Mouse (Mus musculus) E14TG2a.4 (cell line): Measurements from ENCODE around the gene Rabep2.

Experiments used
- H3K27me3 ChIP-seq: 2 replicates; pipeline ENCODE4 v1.6.1; 2014; ENCODE audit warnings: low read length, control low read depth; ENCODE audit not compliant: insufficient read depth
- H3K36me3 ChIP-seq: 2 replicates; pipeline ENCODE4 v1.6.1; 2014; ENCODE audit warnings: low read length, control low read depth; ENCODE audit not compliant: insufficient read depth
- H3K4me1 ChIP-seq: replicated peaks from 2 replicates; pipeline ENCODE4 v1.6.1; 2014; ENCODE audit warnings: low read depth, low read length, control low read depth
- H3K4me3 ChIP-seq: replicated peaks from 2 replicates; pipeline ENCODE4 v1.5.1; 2014; ENCODE audit warnings: mild to moderate bottlenecking, low read length
- H3K9me3 ChIP-seq: 2 replicates; pipeline ENCODE4 v1.6.1; 2014; ENCODE audit warnings: low read length, control low read depth
- CTCF ChIP-seq: conservative IDR thresholded peaks from 2 replicates; pipeline ENCODE4 v1.5.1; 2014; ENCODE audit warnings: low read length
- NANOG ChIP-seq: IDR thresholded peaks from 2 replicates; pipeline ENCODE4 v1.6.1; 2014; ENCODE audit warnings: borderline replicate concordance, low read length, mixed read lengths
- POU5F1 ChIP-seq: IDR thresholded peaks from 2 replicates; pipeline ENCODE4 v1.6.1; 2014; ENCODE audit warnings: low read length, borderline replicate concordance

Rabep2 gene

DNA sequence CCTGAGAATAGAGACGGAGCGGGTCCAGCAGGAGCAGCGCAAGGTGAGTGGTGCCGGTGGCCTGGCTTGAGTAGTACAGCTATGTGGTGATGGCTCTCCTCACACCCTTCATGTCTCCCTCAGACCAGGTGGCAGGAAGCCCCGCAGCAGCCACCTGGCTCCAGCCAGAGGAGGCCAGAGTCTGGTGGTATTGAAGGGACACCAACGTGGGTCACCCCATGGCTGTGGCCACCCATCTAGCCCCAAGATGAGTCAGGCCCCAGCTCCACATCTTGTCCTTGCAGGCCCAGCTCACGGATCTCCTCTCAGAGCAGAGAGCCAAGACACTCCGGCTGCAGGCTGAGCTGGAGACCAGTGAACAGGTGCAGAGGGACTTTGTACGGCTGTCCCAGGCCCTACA lies 16.0 kb downstream of the Rabep2 start:
- H3K4me1 ChIP-seq, result peaks cover 36% of the 10 kb centered on the region
- no peaks in the 10 kb centered on the region for H3K9me3 ChIP-seq
- H3K27me3 ChIP-seq, result no peaks in the 10 kb centered on the region
- H3K36me3 ChIP-seq, result peaks cover 64% of the 10 kb centered on the region
- no peak overlapping the region for H3K4me3 ChIP-seq
- no peak for TF ChIP-seq NANOG
- no peak for TF ChIP-seq POU5F1
- TF ChIP-seq CTCF, result no peak

DNA sequence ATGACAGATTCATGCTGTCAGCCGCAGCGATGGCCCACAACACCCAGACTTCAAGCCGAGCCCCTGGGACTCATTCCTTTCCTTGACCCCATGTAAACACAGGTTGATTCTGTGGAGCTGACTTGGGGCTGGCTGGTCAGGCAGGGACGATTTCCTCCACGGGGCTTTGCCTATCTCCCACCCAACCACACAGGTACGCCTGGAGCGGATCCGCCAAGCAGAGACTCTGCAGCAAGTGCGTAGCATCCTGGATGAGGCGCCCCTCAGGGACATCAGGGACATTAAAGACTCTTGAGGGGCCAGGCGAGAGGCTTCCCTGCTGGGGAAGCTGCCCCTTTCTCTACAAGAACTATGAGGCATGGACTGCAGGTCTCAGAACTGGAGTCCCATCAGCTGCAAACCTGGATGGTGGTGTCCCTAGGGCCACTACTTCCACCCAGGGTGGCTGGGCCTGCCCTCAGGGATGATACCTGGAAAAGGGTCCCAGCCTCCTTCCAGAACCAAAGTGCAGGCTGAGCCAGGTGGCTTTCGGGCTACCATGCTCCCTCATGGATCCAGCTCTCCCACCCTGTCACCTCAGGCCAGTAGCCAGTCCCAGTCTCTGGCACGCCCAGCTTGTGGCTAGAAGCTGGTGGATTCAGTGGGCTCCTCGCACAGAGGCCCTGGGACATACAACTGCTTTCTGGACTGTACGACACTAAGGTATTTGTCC lies 16.7 kb downstream of the Rabep2 start:
- no peak overlapping the region for H3K4me3 ChIP-seq

DNA sequence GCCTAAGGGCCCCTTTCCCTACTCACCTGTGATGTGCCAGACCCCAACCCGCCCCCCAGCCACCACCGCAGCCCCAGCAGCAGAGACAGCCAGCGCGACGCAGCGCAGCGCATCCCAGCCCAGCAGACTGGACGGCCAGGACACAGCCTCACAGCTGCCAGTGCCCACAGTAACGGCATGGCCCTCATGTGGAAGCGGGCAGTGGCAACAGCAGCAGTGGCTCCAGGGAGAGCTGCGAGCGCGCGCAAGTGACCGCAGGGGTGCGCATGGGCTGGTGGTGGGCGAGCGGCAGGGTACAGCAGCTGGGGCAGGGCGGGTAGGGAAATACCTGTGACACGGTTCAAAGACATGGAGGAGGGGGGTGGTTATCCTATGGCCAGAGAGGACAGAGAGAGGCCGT lies 17.7 kb downstream of the Rabep2 start:
- Histone ChIP-seq H3K4me1 (peaks cover 38% of the 10 kb centered on the region), H3K36me3 (peaks cover 52% of the 10 kb centered on the region), H3K9me3 (no peaks in the 10 kb centered on the region), H3K27me3 (no peaks in the 10 kb centered on the region), H3K4me3 (peak overlapping the region; percentile 67)
- TF ChIP-seq NANOG (no peak), POU5F1 (no peak), CTCF (no peak)

More for the DNA sequence above, 16.7 kb downstream of the Rabep2 start:
- Histone ChIP-seq H3K4me1 (peaks cover 37% of the 10 kb centered on the region), H3K9me3 (no peaks in the 10 kb centered on the region), H3K36me3 (peaks cover 58% of the 10 kb centered on the region), H3K27me3 (no peaks in the 10 kb centered on the region)
- TF ChIP-seq POU5F1, result no peak
- no peak for TF ChIP-seq CTCF
- no peak for TF ChIP-seq NANOG

DNA sequence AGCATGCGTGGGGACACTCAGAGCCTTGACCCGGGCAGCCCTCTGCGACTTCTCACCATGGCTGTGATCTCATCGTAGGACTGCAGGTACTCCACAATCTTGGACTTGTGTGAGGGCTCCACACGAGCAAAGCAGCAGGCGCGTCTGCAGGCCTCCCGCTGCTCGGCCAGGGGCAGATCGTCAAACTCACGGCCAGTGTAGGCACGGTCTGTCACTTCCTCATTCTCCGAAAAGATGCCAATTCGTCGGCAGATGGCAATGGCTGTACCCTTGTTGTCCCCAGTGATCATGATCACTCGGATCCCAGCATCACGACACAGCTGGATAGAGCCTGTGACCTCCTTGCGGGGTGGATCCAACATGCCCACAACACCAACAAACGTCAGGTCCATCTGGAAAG lies 19.9 kb downstream of the Rabep2 start:
- Histone ChIP-seq H3K9me3 (no peaks in the 10 kb centered on the region), H3K36me3 (peaks cover 31% of the 10 kb centered on the region), H3K4me3 (no peak overlapping the region), H3K27me3 (no peaks in the 10 kb centered on the region; the same call in 1 of the 2 replicates), H3K4me1 (peaks cover 38% of the 10 kb centered on the region)
- no peak for TF ChIP-seq CTCF
- TF ChIP-seq POU5F1, result no peak
- TF ChIP-seq NANOG, result no peak

DNA sequence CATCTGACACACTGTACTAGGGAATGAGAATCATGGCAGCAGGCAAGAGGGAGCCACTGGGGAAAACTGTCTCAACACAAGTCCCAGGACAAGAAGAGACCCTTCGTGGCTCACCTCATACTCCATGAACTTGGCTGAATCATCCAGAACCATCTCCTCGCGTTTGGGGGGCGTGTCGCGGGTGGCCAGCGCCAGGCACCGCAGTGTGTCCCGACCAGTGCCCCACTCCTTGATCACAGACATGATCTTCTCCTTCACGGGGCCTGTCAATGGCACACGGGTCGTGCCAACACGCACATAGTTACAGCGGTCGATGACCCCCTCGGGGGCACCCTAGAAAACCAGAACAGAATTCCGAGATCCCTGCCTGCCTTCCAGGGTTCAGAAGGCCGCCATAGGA lies 21.4 kb downstream of the Rabep2 start:
- TF ChIP-seq CTCF, result no peak
- no peak for TF ChIP-seq POU5F1
- no peak for TF ChIP-seq NANOG
- Histone ChIP-seq H3K27me3 (no peaks in the 10 kb centered on the region; the same call in 1 of the 2 replicates), H3K9me3 (no peaks in the 10 kb centered on the region), H3K4me1 (peaks cover 38% of the 10 kb centered on the region), H3K36me3 (peaks cover 20% of the 10 kb centered on the region), H3K4me3 (peak overlapping the region; percentile 35)

DNA sequence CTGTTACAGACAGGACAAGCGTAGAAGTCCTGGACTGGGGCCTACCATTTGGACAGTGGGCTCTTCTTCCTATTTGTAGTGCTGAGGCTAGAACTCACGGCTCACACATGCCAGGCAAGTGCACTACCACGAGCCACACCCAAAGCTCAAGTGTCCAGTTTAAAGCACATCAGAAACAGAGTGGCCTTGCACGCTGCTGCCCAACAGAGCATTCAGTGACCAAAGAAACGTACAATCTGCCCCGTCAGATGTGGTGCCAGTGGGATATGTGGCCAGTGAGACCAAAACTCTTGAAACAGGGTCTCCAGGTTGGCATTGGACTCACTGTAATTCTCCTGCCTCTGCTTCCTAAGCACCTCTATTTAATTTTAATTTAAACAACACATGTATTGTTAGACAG lies 22.1 kb downstream of the Rabep2 start:
- peak overlapping the region; percentile 35; the same call in 1 of the 2 replicates for H3K4me3 ChIP-seq
- peaks cover 32% of the 10 kb centered on the region for H3K4me1 ChIP-seq
- H3K36me3 ChIP-seq, result peaks cover 13% of the 10 kb centered on the region
- no peaks in the 10 kb centered on the region for H3K9me3 ChIP-seq
- TF ChIP-seq CTCF (no peak), POU5F1 (no peak), NANOG (no peak)
- no peaks in the 10 kb centered on the region; the same call in 1 of the 2 replicates for H3K27me3 ChIP-seq

DNA sequence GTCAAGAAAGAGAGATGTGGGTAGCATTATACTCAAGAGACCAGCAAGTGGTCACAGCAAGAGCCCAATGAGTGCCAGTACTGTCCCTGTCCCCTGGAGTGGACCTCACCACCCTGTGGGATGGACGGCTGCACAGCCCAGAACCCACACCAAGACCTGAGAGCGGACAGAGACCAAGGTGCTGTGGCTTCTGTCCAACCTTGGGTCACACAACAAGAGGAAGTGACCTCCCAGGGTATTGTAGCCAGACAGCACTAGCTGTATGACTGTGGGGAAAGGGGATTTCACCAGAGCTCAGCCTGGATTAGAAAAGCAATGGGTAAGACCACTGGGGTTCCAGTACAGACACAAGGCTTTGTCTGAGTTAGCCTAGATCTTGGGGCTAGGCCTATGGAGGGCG lies 23.7 kb downstream of the Rabep2 start:
- Histone ChIP-seq H3K4me1 (peaks cover 16% of the 10 kb centered on the region), H3K4me3 (no peak overlapping the region), H3K36me3 (peaks cover 6% of the 10 kb centered on the region; the same call in 1 of the 2 replicates), H3K27me3 (peaks cover 4% of the 10 kb centered on the region; the same call in 1 of the 2 replicates), H3K9me3 (no peaks in the 10 kb centered on the region)
- TF ChIP-seq POU5F1 (no peak), NANOG (no peak), CTCF (no peak)

DNA sequence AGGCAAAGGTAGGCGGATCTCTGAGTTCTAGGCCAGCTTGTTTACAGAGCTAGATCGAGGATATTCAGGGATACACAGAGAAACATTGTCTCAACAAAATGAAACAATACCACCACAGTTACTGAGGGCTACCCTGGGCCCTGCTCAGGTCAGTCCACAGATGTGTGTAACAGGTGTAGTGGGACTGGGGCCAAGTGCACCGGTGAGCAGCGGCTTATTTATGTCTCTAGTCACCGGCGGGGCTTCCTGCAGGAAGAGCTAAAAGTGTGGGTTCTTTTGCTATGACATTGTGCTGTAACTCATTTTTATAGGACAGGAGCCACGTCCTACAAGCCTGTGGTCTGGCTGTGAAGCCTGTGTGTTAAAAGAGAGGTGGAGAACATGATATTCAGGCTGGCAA lies 25.3 kb downstream of the Rabep2 start:
- H3K9me3 ChIP-seq, result no peaks in the 10 kb centered on the region
- TF ChIP-seq CTCF, result no peak
- TF ChIP-seq NANOG, result no peak
- no peak for TF ChIP-seq POU5F1
- H3K27me3 ChIP-seq, result peaks cover 16% of the 10 kb centered on the region
- peaks cover under 1% of the 10 kb centered on the region; the same call in 1 of the 2 replicates for H3K36me3 ChIP-seq
- H3K4me1 ChIP-seq, result peaks cover 11% of the 10 kb centered on the region
- H3K4me3 ChIP-seq, result no peak overlapping the region

DNA sequence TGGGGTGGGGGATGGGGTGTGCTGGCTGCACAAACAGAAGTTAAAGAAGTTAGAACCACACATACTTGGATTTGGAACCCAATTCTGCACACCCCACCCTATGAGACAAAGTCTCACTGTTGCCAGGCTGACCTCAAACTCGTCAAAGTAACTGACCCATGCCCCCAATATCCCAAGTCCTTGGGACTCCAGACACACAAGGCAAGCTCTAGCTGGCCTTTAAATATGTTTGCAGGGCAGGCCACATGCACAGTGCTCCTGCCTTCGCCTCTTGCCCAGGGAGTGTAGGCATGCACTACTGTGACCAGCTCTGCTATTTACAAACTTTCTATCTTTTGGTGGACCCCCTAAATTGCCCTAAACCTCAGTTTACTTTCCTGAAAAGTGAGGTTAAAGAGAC lies 26.7 kb downstream of the Rabep2 start:
- peaks cover 3% of the 10 kb centered on the region for H3K4me1 ChIP-seq
- no peaks in the 10 kb centered on the region for H3K36me3 ChIP-seq
- no peak overlapping the region for H3K4me3 ChIP-seq
- peaks cover 26% of the 10 kb centered on the region for H3K27me3 ChIP-seq
- H3K9me3 ChIP-seq, result no peaks in the 10 kb centered on the region
- TF ChIP-seq CTCF, result no peak
- TF ChIP-seq NANOG, result no peak
- no peak for TF ChIP-seq POU5F1
